Mouse (Mus musculus) thymus, adult 18-20 months (tissue): Measurements from ENCODE around the gene Abcb6.

Experiments used
- DNase-seq, 2 experiments: peaks; one replicate each; pipeline ENCODE4 v3.0.0; 2022; ENCODE audit warnings: mixed read lengths in 2 of 2

The Abcb6 gene

DNA sequence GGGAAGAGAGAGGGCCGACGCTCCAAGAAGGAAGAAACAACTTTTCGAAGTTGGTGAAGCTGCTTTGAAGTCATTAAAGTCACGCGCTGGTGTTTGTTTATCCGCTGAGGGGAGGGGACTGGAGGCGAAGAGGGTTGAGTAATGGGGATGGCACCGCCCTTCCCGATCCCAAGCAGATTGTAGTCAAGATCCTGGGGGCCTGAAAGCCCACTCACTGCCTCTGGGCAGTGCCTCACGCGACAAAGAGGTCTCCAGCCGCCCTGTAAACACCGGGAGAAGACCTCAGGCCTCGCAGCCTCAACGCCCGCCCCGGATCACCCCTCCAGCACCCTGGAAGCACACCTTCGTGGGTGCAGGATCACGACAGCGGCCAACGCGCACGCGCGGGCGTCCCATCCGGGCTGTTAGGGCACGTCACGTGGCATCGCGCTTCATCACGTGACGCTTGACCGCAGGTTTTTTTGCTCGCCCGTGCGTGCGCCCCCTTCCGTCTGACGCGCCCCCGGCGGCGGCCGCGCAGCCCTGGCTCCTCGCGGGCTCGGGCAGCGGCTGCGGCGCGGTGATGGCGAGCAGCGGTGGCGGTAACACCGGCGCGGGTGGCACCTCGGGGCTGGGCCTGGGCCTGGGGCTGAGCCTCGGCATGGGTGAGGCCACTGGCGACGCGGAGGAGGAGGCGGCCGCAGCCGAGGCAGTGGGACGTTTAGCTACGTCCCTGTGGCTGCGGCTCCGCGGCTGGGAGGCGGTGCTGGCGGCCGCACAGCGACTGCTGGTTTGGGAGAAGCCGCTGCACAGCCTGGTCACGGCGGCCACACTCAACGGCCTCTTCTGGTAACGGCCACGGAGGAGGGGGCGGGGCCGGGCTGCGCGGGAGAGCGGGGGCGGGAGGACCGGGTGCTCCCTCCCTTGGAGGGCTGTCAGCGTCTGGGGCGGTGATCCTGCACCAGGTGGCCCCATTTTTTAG is 37.6 kb downstream of the Abcb6 start, which contains the start of the genes Cnppd1 and Retreg2:
Gene Cnppd1, minus strand, starts transcription at position 411 of the 961 bp plus-strand sequence.
Gene Retreg2, plus strand, starts transcription at position 478 of the 961 bp plus-strand sequence.
- DNase-seq = peak; percentile 94 to 95

DNA sequence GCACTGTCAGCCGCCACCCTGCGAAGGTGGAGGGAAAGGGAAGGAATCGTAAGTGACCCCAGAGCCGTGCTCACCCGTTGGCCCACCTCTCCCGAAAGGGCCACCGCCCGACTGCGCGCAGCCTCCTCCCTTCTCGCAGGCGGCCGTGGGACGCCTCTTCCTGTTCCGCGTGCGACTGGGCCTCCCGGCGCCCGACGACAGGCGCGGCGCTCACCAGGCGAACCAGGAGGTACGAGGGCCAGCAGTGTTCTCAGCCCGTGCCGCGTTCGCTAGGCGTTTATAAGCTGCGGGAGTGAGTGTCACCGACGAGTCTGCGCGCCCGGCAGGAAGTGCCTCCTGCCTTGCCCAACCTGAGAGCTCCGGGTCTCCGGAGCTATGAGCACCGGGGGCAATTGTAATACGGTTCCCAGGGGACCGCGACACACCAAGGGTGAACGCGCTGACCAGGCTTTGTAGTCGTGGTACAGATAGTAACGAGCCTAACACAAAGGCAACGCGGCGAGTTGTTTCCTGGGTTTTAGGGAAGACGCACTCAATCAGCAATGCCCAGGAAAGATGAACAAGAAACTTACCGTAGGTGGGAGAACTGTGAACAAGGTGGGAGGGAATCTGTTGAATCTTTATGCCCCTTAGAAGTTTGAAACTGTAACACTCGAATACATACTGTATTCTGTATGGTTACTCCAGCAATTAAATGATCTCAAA is 38.6 kb downstream of the Abcb6 start:
- DNase-seq = peak; percentile 66 to 74

DNA sequence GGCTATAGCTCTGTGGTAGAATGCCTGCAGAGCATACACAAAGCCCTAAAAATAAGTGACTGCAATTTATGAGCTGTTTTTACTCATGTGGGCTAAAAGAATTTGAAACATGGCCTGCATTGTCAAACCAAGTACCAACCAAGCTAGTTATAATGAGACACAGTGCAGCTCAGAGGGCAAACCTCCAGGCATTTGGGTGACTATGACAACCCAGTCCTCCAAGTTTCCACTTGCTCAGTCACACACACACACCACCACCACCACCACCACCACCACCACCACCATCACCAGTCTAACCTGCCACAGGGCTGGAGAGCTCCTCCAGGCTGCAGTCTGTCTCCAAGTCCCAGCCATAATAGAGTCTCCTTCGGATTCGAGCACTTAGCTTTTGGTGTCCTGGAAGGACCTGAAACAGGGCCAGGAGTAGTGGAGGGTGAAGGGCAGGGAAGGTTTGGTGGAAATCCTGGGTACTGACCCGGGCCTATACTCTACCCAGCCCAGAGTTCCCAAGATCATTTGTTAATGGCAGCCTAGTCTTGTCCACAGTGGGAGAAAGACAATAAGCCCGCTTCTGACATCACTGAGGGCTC is 39.5 kb downstream of the Abcb6 start:
- DNase-seq = no peak

DNA sequence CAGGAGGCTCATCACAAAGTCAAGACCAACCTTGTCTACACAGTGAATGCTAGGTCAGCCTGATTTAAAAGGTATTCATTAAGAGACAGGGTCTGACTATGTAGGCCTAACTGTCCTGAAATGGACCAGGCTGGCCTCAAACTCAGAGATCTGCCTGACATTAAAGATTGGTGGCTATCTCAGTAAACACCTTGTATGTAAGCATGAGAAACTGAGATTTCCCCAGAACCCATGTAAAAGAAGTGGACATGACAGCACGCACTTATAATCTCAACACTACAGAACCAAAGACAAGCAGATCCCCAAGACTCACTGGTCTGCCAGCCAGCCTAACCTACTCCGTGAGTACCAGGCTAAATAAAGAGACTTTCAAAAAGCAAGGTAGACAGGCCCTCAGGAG is 41.7 kb downstream of the Abcb6 start:
- DNase-seq = no peak

DNA sequence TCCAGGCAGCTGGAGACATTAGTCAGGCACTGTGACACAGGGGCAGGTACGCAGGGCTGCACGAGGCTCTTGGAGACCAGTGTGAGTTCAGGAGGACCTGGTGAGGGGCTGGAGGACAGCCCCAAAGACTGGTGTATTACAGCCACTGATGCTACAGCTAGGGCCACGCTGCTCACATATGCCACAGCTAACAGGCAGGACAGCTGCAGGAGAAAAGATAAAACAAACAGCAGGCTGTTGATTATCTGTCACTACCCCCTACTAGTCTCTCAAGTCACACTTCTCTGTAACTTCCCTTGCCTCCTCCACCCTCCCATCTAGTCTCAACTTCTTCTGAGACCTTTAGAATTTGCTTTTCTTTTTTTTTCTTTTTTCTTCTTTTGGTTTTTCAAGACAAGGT is 43.5 kb downstream of the Abcb6 start:
- no peak for DNase-seq

DNA sequence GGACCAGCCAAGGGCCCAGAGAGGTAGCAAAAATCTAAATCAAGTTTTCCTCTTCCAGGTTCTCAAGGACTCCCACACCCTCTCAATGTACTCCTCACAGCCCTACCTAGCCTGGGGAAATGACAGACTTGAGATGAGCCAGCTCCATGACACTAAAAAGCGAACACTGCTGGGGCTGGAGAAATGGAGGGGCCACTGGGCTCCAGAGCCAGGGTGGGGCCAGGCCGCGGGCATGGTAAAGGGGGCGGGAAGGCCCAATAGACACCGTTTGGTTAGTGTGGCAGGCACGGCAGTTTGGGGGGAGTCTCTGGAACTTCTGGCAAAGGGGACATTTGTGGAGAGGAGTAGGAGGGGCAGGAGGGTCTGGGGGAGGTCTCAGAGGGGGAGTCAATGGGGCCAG is 43.9 kb downstream of the Abcb6 start:
- no peak for DNase-seq

DNA sequence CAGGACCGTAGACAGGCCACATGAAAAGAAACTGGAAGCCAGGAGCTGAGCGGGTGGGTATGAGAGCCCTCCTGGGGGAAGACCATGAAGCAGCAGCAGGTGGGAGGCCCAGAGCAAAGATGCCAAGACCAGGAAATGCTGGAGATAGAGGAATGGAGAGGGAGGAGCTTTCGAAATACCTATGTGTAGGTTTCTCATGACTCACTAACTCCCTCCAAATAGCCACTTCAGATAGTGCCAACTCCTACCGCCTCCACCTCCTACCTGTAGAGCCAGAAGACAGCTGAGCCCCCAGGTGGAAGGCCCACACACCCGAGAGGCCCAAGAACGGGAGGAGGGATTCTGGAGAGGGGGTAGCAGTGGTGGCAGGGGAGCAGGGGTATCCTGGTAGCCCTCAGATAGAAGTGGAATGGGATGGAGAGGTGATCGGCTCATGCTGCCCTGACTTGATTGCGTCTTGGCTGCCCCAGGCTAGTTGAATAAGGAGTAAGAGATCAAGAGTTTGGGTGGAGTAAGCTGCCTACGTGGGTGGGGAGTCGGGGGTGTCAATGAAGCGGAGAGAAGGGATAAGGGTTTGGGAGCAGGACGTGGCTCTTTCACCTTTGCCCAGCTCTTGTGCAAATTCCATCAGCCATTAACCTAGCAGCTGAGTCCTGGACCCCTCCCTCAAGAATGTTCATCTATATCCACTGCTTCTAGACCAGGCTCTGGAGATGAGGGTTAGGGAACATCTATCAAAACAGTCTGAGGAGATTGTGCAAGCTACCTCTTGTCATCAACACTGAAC is 46.6 kb downstream of the Abcb6 start, which contains the start of gene Slc23a3:
Gene Slc23a3, minus strand, starts transcription at position 470 of the 787 bp plus-strand sequence.
- DNase-seq = no peak

DNA sequence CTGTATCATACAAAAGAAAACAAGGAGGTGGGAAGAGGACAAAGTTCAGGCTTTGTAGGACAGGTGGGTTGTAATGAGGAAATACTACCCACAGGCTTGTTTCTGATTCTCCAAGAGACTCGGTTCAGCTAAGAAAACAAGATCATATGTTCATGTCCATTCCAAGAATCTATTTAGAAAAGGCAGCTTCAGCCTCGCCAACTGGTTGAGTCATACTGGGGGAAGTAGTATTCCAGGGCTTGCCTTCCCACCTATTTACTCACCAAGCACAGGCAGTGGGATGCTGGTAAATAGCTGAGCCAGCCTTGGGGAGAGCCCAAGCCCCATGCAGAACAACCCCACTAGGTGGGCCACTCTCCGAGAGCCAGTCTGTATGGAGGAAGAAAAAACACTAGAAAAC is 51.6 kb downstream of the Abcb6 start:
- DNase-seq = no peak

DNA sequence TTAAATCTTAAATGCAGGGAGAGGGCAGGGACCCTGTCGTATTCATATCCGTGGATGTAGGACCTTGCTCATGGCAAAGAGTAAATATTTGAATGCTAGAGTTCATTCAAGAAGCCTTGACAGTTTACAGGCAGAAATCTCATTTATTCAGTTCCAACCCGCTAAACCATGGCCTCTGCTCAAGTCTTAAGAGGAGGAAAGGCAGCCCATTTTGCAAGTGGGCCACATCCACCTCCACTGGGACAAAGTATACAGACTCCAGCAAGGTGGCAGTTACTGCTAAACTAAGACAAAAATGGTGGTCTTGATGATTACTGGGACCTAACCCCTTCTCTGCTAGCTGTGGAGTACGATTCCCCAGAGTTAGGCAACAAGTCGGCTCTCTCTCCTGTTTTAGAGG is 54.8 kb downstream of the Abcb6 start:
- no peak for DNase-seq

DNA sequence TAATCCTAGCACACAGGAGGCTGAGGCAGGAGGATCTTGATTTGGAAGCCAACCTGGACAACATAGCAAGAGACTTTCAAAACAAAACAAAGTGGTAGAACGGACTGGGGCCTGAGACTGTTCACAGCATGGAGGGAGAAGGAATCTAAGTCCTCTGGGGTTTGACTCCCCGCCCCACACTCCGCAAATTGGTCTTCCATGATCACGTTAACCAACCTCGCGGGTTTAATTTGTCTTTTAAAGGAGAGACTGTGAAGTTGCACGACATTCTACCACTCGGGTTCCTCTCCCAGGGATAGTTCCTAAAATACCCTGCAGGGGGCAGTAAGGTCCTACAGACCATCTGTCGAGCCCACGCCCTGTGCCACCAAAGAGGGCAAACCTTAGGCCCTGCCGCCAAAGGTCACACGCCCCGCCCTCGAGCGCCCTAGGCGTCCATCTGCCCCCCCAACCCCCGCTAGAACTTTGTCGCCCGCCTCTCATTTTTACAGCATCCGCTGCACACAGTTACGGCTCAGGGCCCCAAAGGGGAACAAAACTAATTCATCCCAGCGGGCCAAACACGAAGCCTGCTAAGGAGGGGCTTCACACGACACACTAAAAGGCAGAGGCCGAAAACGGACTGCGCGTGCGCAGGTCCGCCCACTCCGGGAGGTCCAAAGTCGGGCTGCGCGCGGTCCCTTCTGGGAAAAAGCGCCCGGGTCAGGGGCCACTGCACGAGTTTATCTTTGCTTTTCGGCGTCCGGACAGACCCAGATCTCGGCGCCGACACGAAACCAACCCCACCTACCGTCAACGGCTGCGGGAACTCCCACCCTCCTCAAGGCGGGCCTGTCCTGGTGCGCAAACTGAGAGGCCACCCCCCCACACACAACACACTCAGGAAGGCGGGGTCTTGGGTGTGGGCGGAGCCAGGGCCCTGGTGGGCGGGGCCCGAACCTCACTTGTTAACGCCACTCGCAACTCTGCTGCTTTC is 55.6 kb downstream of the Abcb6 start, which contains the start of gene Nhej1:
Gene Nhej1, minus strand, starts transcription at position 855 of the 976 bp plus-strand sequence.
- DNase-seq = peak; percentile 85 to 90

DNA sequence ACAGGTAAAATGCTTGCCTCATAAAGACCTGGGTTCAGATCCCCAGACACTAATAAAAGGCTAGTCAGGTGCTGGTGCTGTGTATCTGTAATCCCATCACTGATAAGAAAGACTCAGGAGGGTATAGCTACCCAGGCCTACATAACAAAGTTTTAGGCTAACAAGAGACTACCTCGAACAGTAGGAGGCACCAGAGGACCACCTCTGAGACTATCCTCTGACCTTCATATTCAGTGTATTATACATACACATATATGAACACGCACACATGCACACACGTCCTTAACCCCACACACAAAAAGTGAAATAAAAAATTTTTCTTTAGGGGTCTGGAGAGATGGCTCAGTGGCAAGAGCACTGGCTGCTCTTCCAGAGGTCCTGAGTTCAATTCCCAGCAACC is 58.0 kb downstream of the Abcb6 start:
- DNase-seq = no peak
